Mouse (Mus musculus): ENCODE results near the gene Pla2g4b.

Pla2g4b gene

DNA sequence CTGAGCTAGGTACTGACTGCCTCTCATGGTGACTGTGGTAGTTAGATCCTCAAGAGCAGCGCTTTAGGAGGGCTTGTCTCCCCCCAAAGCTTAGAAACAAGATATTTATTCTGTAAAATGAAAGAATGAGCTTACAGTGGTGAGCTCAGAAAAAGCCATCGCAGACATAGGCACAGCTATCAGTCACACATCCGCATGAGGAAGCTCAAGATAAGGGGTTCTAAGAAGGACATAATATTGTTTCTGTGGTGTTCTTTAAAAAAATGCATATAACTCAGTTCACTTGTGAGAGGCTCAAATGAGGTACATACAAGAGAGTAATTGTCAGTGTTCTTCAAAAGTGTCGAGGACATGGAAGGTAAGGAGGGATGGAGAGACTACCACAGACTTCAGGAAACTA is 17.3 kb upstream of the Pla2g4b start:
- no peak for DNase-seq (ENCODE audit: extremely low spot score, low spot score)

DNA sequence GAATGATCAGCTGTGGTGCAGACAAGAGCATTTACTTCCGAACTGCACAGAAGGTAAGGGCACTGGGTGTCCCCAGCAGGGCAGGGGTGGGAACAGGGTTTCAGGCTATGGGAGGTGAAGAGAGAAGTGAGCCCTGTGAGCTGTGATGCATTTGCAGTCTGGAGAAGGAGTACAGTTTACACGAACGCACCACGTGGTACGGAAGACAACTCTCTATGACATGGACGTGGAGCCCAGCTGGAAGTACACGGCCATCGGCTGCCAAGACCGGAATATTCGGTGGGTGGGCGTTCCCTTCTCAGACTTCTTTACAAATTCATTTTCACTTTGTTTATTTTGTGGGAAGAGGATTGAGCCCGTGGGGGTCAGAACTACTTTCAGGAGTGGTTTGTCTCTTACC is 15.6 kb upstream of the Pla2g4b start:
- DNase-seq (ENCODE audit: extremely low spot score, low spot score): no peak

DNA sequence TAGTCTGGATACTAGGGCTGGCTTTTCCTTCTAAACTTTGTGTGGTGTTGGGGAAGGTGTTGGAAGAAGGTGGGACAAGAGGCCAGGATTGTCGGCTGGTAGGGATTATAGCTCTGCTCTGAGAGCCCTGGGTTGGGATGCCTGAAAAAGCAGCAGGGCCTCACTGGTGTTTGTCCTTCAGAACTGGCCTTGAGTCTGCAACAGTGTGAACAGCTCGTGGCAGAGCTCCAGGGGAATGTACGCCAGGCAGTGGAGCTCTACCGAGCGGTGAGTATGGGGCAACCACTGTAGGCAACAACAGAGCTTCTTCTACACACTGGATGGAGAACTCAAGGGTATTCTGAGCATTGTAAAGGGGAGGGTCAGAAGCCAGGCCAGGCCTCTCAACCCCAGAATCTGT is 8.9 kb upstream of the Pla2g4b start:
- DNase-seq (ENCODE audit: extremely low spot score, low spot score): no peak

GRCm38 (mm10) chr2:120026984-120027949 is 6.0 kb upstream of the Pla2g4b start, which contains the start of the genes Jmjd7 and Gm28042:
Gene Jmjd7, plus strand, starts transcription at chr2:120027483.
Gene Gm28042, plus strand, starts transcription at chr2:120027493.
- DNase-seq (ENCODE audit: extremely low spot score, low spot score): peak; percentile 90

- no peak for DNase-seq (ENCODE audit: extremely low spot score, low spot score)
Measured at GRCm38 (mm10) chr2:120027950-120028331, 5.3 kb upstream of the Pla2g4b start.

- DNase-seq (ENCODE audit: extremely low spot score, low spot score): no peak
Measured at GRCm38 (mm10) chr2:120030380-120030779, 2.8 kb upstream of the Pla2g4b start.

DNA sequence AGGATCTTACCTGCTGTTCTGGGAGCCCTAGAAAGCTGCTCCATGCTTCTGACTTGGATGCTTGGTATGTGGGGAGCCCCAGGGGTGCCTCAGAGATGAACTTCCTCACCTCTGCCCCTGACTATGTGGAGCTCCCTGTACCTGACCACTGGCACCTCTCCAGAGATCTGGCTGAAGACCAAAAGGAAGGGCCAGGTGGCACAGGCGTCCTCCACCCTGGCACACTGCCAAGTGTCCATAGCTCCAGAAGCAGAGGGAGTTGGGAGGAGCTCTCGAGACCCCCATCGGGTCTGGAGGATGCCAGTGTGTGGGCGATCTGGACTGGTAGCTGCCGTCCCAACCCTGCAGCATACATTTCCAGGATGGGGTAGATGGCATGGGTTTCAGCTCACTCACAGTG is 509 bp downstream of the Pla2g4b start:
- no peak for DNase-seq (ENCODE audit: extremely low spot score, low spot score)

GRCm38 (mm10) chr2:120037744-120038143 is 4.5 kb downstream of the Pla2g4b start:
- no peak for DNase-seq (ENCODE audit: extremely low spot score, low spot score)

GRCm38 (mm10) chr2:120040991-120041390 is 7.8 kb downstream of the Pla2g4b start:
- no peak for DNase-seq (ENCODE audit: extremely low spot score, low spot score)

GRCm38 (mm10) chr2:120044101-120044603 is 10.9 kb downstream of the Pla2g4b start:
- DNase-seq (ENCODE audit: extremely low spot score, low spot score): no peak

- no peak for DNase-seq (ENCODE audit: extremely low spot score, low spot score)
Measured at GRCm38 (mm10) chr2:120044676-120045075, 11.5 kb downstream of the Pla2g4b start.

- no peak for DNase-seq (ENCODE audit: extremely low spot score, low spot score)
Measured at GRCm38 (mm10) chr2:120046486-120047310, 13.5 kb downstream of the Pla2g4b start.

DNA sequence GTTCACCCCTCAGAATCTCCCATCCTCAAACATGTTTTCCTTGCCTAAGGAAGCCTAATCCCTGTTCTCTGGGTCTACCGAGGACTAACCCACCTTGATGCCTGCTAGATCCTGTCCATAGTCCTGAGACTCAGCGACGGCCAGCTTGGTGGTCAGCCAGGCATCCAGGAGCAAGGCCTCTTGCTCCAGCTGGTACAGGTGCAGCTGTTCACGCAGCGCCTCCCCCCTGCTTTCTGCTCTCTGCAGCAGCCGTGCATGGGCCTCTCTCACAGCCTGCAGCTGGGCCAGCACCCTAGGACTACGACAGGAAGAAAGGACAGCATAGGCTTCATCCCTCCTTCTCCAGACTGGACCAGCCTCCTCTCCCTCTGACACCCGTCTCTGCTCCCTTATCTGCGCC is 15.0 kb downstream of the Pla2g4b start:
- no peak for DNase-seq (ENCODE audit: extremely low spot score, low spot score)

DNA sequence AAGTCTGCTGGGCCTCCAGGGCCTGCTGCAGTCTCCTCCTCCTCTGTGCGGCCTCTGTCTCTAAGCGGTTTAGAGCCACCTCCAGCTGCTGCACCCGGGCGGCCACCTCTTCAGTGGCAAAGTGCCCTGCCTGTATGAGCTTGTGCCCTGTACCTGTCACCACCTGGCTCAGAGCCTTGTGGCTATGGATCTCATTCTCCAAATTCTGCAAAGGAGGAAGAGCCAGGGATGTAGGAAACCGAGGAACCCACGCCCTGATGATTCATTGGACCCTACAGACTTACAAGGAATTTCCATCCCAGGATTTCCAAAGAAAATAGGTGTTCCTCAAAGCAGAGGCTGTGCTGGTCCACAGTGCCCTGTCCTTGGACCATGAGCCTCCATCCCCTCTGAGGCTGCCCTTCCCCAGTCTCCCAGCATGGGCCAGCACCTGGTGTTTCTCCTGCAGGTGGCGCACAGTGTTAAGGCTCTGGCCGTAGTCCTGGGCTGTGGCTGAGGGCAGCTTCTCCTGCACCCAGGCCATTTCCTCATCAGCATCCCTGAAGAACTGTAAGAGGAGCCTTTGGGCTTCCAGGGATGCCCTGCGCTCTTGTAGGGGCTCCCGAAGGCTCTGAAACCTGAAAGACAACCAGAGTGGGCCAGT is 16.5 kb downstream of the Pla2g4b start:
- DNase-seq (ENCODE audit: extremely low spot score, low spot score): peak; percentile 33

GRCm38 (mm10) chr2:120051405-120051804 is 18.2 kb downstream of the Pla2g4b start:
- DNase-seq (ENCODE audit: extremely low spot score, low spot score): no peak

DNA sequence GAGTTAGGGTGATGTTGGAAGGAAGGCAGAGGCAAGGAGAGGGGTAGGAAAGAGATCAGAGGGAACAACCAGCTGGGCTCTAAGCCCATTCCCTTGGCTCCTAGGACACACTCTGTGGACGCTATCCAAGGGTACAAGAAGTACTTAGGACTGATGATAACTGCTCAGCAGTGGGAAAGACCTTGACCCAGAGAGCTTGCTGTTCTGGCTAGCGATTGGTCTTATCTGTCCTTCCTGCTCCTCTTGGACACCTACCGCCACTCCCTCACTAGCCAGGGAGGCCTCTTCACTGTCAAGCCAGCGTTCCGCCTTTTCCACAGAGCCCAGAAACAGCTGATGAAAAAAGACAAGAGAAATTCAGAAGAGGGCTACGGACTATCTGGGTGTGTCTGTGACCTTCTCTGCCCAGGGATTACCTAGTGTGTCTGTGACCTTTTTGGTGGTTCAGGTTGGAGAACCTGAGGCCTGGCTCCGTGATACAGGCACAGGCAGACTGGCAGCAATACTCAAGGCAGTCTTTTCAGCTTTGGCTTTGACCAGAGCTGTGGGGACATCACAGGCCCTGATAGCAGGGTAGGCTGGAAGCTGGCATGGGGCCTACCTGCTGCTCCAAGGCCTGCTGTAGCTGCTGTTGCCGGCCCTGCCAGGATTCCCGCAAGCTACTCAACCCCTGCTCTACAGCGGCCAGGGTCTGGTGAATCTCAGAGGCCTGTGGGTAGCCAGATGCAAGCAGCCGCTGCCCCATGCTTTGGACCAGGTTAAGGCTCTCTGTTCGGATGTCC is 21.7 kb downstream of the Pla2g4b start:
- no peak for DNase-seq (ENCODE audit: extremely low spot score, low spot score)

DNA sequence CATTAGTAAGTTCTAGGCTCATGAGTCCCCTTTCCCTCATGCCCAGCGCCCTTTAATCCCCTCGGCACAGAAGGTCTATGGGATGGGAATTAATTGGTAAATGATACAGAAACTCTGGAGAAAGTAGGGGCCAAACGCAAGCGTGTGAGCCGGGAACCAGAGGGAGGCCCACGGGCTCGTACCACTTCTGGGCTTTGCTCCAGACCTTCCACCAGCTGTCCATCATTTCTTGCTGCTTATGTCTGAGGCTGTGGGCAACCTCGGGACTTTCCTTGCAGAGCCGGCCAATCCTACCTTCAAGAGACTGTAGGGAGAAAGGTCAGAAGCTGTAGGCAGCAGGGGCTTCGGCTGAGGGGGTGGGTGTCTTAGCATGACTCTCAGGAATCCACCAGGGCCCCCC is 22.7 kb downstream of the Pla2g4b start:
- no peak for DNase-seq (ENCODE audit: extremely low spot score, low spot score)

DNA sequence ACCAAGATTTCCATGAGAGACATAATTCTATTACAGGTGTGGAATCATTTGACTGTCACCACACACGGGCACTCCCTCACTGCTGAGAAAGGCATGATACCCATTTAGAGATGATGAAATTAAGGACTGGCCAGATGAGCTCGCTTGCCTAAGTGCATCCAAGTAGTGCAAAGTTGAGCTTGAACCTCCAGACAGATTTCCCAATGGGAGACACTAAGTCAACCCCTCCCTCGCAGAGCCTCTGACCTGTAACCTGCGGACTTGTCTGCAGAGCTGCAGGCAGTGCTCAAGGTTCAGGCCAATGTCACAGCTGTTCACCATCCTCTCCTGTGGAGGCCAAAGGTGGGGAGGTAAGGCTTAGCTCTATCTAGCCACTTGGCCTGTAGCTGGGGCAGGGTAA is 25.6 kb downstream of the Pla2g4b start:
- no peak for DNase-seq (ENCODE audit: extremely low spot score, low spot score)

GRCm38 (mm10) chr2:120059466-120059865 is 26.2 kb downstream of the Pla2g4b start:
- DNase-seq (ENCODE audit: extremely low spot score, low spot score): no peak

GRCm38 (mm10) chr2:120060190-120060589 is 27.0 kb downstream of the Pla2g4b start:
- no peak for DNase-seq (ENCODE audit: extremely low spot score, low spot score)

DNA sequence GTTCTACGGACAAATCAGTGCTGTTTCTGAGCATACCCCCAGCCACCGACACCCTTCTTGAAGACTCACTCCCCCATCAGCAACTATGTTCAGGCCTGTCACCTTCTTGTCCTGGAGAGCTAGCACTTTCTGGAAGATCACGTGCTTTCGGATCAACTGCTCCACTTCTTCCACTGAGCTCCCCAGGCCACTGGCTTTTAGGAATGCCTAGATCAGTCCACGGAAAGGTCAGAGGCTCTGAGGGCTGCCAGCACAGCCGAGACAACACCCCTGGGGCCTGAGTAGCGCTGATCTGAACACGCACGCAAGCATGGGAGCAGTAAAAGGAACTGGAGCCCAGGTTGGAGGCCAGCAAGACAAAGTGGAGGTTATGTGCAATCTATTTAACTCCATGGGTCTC is 27.4 kb downstream of the Pla2g4b start:
- no peak for DNase-seq (ENCODE audit: extremely low spot score, low spot score)

All from neural tube, embryonic 10.5 days (tissue).